Mouse (Mus musculus): ENCODE results near the gene Fam184a.

The Fam184a gene

DNA sequence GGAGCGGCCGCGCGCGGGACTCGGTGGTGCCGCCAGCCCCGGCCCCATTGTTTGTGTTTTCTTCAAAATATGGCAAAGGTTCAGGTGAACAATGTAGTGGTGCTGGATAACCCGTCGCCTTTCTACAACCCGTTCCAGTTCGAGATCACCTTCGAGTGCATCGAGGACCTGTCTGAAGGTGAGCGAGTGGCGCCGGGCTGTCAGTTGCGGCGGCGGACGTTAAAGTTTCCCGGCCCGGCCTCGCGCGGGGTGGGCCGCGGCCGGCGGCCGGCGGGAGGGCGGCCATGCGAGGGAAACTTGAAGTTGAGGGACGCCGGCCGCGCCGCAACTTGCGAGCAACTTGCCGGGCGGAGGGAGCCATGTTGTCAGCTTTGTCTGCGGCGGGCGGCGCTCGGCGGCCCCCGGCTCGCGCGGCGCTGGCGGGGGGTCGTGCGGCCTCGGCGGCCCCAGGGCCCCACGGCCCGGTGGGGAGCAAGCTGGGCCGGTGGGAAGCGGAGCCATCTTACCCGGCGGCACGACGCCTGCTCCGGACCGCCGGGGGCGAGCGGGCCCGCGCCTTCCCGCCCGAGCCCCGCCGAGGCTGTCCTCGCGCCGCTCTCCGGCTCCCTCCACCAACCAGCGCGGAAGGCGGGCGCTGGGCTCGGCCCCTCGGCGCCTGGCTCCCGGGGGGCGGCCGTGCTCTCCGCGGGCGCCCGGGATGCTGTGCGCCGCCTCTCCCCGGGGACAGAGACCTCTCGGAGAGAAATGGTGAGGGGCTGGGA, 153.6 kb downstream of the Fam184a start:
- peak; percentile 7 for DNase-seq (ENCODE audit: low spot score)

DNA sequence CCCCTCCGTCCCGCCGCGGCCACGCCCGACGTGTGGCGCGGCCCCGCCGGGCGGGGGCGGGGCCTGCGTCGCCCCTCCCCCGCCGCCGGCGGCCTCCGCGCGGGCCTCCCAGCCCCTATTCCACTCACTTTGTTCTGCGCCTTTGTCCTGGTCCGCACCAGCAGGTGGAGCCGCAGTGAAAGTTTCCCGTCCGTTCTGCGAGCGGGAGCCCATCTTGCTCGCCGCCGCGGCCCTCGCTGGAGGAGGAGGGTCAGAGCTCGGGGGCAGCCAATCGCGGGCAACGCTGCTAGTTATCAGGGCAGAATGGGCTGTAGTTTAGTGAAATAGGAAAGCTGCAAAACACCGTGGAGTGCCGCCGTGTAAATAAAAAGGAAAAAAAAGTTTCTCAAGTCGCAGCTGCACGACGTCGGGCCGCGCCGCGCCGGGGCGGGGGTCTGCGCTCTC, 154.2 kb downstream of the Fam184a start, which contains the start of gene Asf1a:
Gene Asf1a, plus strand, starts transcription at position 81 of the 444 bp plus-strand sequence.
- peak; percentile 98 for DNase-seq (ENCODE audit: low spot score)

DNA sequence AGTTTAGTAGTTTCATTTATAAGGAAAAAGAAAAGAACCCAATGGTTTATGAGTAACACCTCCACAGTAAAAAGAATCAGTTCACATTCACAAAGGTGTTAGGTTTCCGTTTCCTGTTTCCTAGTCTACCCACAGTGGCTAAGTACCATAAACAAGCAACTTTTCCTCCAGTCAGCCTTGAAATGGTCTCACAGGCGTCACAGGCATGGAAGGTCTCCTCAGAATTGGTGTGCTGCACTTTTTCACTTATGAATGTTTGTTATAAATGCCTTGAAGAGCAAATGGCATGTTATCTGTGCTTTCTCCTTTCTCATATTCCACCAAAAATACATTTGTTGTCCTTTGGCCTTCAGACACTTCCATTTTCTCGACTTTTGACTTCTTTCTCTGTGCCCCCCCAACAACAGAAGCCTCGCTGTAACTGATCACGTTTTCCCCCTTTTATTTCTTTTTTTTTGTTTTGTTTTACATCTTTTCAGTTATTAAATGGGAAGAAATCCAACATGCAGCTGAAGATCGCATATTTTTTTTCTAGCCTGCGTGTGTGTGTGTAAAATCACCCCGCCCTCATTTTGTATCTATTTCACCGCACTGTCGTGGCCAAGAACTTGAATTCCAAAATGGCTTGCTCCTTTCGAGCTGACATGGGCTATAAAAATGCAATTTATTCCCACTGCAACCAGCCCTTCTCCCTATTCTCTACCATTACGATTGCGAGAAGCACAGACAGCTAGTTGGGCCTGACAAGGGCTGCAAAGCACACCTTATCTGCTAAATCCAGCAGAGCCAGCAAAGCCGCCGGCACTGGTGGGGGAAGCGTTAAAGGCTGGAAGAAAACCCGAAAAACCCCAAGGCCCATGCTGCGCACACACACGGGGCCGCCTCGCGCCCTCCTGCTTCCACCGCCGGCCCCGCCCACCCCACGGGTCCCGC, 154.9 kb downstream of the Fam184a start:
- DNase-seq (ENCODE audit: low spot score) = no peak

DNA sequence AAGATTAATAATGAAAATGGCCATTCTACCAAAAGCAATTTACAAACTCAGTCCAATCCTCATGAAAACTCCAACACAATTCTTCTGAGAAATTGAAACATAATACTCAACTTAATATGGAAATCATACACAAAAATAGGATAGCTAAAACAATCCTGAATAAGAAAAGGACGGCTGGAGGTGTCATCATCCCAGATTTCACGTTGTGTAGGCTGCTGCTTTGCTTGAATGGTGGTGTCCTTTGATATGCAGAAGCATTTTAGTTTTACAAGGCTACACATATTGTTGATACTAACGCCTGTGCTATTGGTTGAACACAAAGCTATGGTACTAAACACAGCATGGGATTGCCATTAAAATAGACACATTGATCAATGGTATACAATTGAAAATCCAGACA, 165.1 kb downstream of the Fam184a start:
- no peak for DNase-seq (ENCODE audit: low spot score)

All from ovary, adult 18-20 months (tissue).